Mouse (Mus musculus): ENCODE measurements around the gene Csnk1g2. TPM values are rescaled to one million over a fixed set of nuclear protein-coding genes. Genes with fewer than 3 reads are reported as not detected.

The Csnk1g2 gene
- polyA plus RNA-seq, 1 experiment: 178 TPM

DNA sequence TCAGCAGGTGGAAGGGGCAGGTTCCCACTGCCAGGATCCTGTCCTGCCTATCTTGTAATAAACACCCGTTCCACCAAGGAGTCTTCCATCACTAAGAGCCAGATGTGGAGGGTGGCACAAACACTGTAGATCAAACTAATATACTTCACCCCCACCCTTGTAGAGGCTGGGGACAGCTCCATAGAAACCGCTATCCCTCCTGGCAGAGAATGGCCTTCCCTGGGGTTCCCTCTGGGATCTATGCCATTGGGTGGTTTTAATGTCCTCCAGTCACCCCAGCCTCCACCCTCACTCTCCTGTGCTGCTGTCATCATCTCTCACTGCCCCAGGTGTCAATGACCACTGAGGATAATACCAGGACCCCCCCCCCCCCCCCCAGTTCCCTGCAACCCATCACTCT, 47.9 kb downstream of the Csnk1g2 start:
- no peaks in the 10 kb centered on the region for H3K27me3 ChIP-seq (ENCODE audit: control insufficient read depth, insufficient read depth, insufficient read length)
- no peak overlapping the region for H3K4me2 ChIP-seq (ENCODE audit: low read depth)
- H3K4me3 ChIP-seq: no peak overlapping the region
- H3ac ChIP-seq (ENCODE audit: control insufficient read depth, insufficient read length): no peak overlapping the region
- H3K79me2 ChIP-seq (ENCODE audit: control insufficient read depth, insufficient read depth): peaks cover 40% of the 10 kb centered on the region
- H3K36me3 ChIP-seq (ENCODE audit: control insufficient read depth, insufficient read depth): peaks cover 11% of the 10 kb centered on the region
- no peak for TF ChIP-seq E2F4 (IDR thresholded peaks at IDR 0.05; ENCODE audit: insufficient read depth)
- TF ChIP-seq MYOD1 (IDR thresholded peaks at IDR 0.05; ENCODE audit: control insufficient read depth in 1 of 3, insufficient read length in 2 of 3, low read depth in 2 of 3): no peak
- TF ChIP-seq MAX (IDR thresholded peaks at IDR 0.05; ENCODE audit: low read depth): no peak
- no peak for TF ChIP-seq POLR2AphosphoS2 (IDR thresholded peaks at IDR 0.05; ENCODE audit: insufficient read length, low read depth)
- TF ChIP-seq POLR2A (IDR thresholded peaks at IDR 0.05; ENCODE audit: insufficient read length, low read depth): no peak
- TF ChIP-seq TCF12 (IDR thresholded peaks at IDR 0.05; ENCODE audit: insufficient read depth, poor library complexity, severe bottlenecking): no peak
- no peak for TF ChIP-seq TCF3 (IDR thresholded peaks at IDR 0.05; ENCODE audit: insufficient read length, low read depth)
- no peak for TF ChIP-seq USF1 (IDR thresholded peaks at IDR 0.05; ENCODE audit: low read depth)
- TF ChIP-seq MYOG (IDR thresholded peaks at IDR 0.05; ENCODE audit: control insufficient read depth in 1 of 3, insufficient read depth in 1 of 3, insufficient read length in 2 of 3, low read depth in 2 of 3): no peak
- no peak for TF ChIP-seq REST (IDR thresholded peaks at IDR 0.05; ENCODE audit: insufficient read depth, insufficient read length)

DNA sequence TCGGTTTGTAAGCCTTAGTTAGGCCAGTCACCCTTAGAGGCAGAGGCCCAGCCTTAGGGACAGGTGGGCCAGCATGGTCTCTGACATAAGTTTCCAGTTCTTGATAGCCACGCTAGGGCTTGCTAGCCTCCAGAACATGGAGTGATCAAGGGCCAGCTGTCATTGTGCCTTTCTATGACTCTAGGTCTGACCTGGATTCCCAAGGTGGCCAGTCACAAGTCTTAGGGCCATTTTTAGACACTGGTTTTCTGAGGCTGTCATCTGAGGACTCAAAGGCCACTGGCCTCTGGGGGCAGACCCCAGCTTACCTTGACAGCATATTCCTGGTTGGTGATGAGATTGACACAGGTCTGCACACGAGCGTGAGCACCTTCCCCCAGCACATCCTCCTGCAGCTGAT, 48.6 kb downstream of the Csnk1g2 start:
- Histone ChIP-seq H3K4me2 (ENCODE audit: low read depth) (peak overlapping the region; percentile 78), H3K79me2 (ENCODE audit: control insufficient read depth, insufficient read depth) (peaks cover 41% of the 10 kb centered on the region), H3ac (ENCODE audit: control insufficient read depth, insufficient read length) (no peak overlapping the region), H3K4me3 (no peak overlapping the region), H3K27me3 (ENCODE audit: control insufficient read depth, insufficient read depth, insufficient read length) (no peaks in the 10 kb centered on the region), H3K36me3 (ENCODE audit: control insufficient read depth, insufficient read depth) (peaks cover 11% of the 10 kb centered on the region)
- no peak for TF ChIP-seq POLR2A (IDR thresholded peaks at IDR 0.05; ENCODE audit: insufficient read length, low read depth)
- TF ChIP-seq POLR2AphosphoS2 (IDR thresholded peaks at IDR 0.05; ENCODE audit: insufficient read length, low read depth): no peak
- no peak for TF ChIP-seq TCF3 (IDR thresholded peaks at IDR 0.05; ENCODE audit: insufficient read length, low read depth)
- TF ChIP-seq E2F4 (IDR thresholded peaks at IDR 0.05; ENCODE audit: insufficient read depth): no peak
- no peak for TF ChIP-seq MAX (IDR thresholded peaks at IDR 0.05; ENCODE audit: low read depth)
- no peak for TF ChIP-seq REST (IDR thresholded peaks at IDR 0.05; ENCODE audit: insufficient read depth, insufficient read length)
- no peak for TF ChIP-seq SRF (IDR thresholded peaks at IDR 0.05; ENCODE audit: control insufficient read depth, insufficient read length, low read depth)
- no peak for TF ChIP-seq TCF12 (IDR thresholded peaks at IDR 0.05; ENCODE audit: insufficient read depth, poor library complexity, severe bottlenecking)
- no peak for TF ChIP-seq USF1 (IDR thresholded peaks at IDR 0.05; ENCODE audit: low read depth)
- peak in 1 of 3 experiments; percentile 15 for TF ChIP-seq MYOG (IDR thresholded peaks at IDR 0.05; ENCODE audit: control insufficient read depth in 1 of 3, insufficient read depth in 1 of 3, insufficient read length in 2 of 3, low read depth in 2 of 3)
- TF ChIP-seq MYOD1 (IDR thresholded peaks at IDR 0.05; ENCODE audit: control insufficient read depth in 1 of 3, insufficient read length in 2 of 3, low read depth in 2 of 3): peak in 1 of 3 experiments; percentile 40
- TF ChIP-seq CEBPB (IDR thresholded peaks at IDR 0.05; ENCODE audit: insufficient read depth, poor library complexity, severe bottlenecking): no peak

DNA sequence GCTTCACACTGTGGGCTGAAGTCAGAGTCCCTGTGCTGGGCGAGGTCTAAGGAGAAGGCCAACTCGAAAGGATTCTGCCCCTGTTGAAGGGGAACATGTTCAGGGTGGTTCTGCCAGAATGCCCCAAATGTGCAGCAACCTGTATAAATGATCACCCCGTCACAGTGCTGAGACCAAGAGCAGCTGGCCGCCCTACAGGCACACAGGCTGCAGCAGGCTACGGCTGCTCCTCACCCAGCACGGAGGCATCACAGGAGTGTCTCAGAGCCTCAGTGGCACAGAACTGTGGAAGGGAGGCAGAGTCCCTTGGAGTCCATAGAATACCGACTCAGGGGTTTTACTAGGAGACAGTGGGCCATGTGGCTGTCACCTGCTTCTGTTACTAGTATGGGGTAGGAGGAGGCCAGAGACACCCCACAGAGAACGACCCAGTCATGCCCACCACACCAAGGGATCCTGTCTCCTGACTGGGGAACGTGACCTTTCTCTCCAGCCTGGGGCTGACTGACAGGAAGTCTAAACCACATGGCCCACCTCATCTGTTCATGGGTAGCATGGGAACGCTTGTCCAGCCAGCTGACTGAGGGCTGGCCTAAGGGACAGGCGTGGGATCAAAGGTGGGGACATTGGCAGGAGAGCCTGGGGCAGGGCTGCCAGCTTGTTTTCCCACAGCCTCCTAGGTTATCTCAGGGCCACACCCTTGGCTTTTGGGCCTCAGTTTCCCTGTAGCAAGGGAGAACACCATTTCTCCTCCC, 49.5 kb downstream of the Csnk1g2 start:
- Histone ChIP-seq H3K27me3 (ENCODE audit: control insufficient read depth, insufficient read depth, insufficient read length) (no peaks in the 10 kb centered on the region), H3ac (ENCODE audit: control insufficient read depth, insufficient read length) (no peak overlapping the region), H3K36me3 (ENCODE audit: control insufficient read depth, insufficient read depth) (peaks cover 11% of the 10 kb centered on the region), H3K79me2 (ENCODE audit: control insufficient read depth, insufficient read depth) (peaks cover 41% of the 10 kb centered on the region), H3K4me2 (ENCODE audit: low read depth) (peak overlapping the region; percentile 78), H3K4me3 (no peak overlapping the region)
- peak in 1 of 3 experiments; percentile 81 for TF ChIP-seq MYOG (IDR thresholded peaks at IDR 0.05; ENCODE audit: control insufficient read depth in 1 of 3, insufficient read depth in 1 of 3, insufficient read length in 2 of 3, low read depth in 2 of 3)
- TF ChIP-seq MYOD1 (IDR thresholded peaks at IDR 0.05; ENCODE audit: control insufficient read depth in 1 of 3, insufficient read length in 2 of 3, low read depth in 2 of 3): peak in 1 of 3 experiments; percentile 81
- peak; percentile 26 for TF ChIP-seq POLR2A (IDR thresholded peaks at IDR 0.05; ENCODE audit: insufficient read length, low read depth)
- no peak for TF ChIP-seq POLR2AphosphoS2 (IDR thresholded peaks at IDR 0.05; ENCODE audit: insufficient read length, low read depth)
- no peak for TF ChIP-seq CEBPB (IDR thresholded peaks at IDR 0.05; ENCODE audit: insufficient read depth, poor library complexity, severe bottlenecking)
- TF ChIP-seq TCF12 (IDR thresholded peaks at IDR 0.05; ENCODE audit: insufficient read depth, poor library complexity, severe bottlenecking): no peak
- no peak for TF ChIP-seq SRF (IDR thresholded peaks at IDR 0.05; ENCODE audit: control insufficient read depth, insufficient read length, low read depth)

DNA sequence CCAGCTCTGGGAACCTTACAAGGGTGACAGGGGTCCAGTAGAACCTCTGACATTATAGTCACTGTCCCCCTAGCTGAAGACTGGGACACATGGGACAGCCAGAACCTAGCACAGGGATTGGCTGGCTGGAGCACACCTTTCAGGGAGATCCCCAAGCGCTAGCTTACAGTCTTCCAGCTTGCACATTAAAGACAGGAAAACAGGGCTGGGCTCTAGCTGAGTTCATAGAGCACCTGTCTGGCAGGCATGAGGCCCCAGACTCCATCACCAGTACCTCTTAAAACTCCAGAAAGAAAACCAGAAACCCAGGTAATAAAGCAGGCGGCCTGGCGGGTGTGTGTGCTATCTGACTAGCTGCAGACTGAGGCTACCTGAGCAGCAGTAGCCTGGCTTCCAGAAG, 51.1 kb downstream of the Csnk1g2 start:
- H3K36me3 ChIP-seq (ENCODE audit: control insufficient read depth, insufficient read depth): peaks cover 11% of the 10 kb centered on the region

DNA sequence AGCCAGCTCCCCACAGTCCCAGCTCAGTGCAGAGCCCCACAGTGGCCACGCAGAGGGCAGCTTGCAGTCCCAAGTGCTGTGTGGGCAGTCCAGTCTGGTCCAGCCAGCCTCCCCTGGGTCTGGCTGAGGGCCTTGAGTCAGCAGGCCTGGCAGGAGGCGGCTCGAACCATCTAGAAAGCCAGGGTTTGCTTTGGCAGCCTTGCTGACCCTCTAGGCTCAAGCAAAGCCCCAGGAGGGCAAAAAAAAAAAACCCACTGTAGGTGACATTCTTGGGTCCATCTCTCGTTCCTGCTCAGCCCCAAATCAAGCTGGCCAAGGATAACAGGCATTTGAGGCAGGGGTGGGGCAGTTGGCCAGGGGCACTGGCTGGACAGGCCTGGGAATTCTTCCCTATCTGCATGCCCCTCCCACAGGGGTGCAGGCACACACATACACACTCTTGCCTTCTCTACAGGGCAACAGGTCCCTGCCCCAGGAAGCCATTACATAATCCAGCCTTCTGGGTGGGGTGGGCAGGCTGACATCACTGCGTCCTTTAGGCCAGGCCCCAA, 51.6 kb downstream of the Csnk1g2 start:
- no peak for TF ChIP-seq CEBPB (IDR thresholded peaks at IDR 0.05; ENCODE audit: insufficient read depth, poor library complexity, severe bottlenecking)
- TF ChIP-seq REST (IDR thresholded peaks at IDR 0.05; ENCODE audit: insufficient read depth, insufficient read length): no peak
- TF ChIP-seq TCF3 (IDR thresholded peaks at IDR 0.05; ENCODE audit: insufficient read length, low read depth): no peak
- TF ChIP-seq SRF (IDR thresholded peaks at IDR 0.05; ENCODE audit: control insufficient read depth, insufficient read length, low read depth): no peak
- TF ChIP-seq E2F4 (IDR thresholded peaks at IDR 0.05; ENCODE audit: insufficient read depth): no peak
- TF ChIP-seq POLR2A (IDR thresholded peaks at IDR 0.05; ENCODE audit: insufficient read length, low read depth): no peak
- TF ChIP-seq MYOG (IDR thresholded peaks at IDR 0.05; ENCODE audit: control insufficient read depth in 1 of 3, insufficient read depth in 1 of 3, insufficient read length in 2 of 3, low read depth in 2 of 3): peak in 1 of 3 experiments; percentile 12
- no peak for TF ChIP-seq MYOD1 (IDR thresholded peaks at IDR 0.05; ENCODE audit: control insufficient read depth in 1 of 3, insufficient read length in 2 of 3, low read depth in 2 of 3)
- peak; percentile 19 for TF ChIP-seq POLR2AphosphoS2 (IDR thresholded peaks at IDR 0.05; ENCODE audit: insufficient read length, low read depth)
- no peak for TF ChIP-seq MAX (IDR thresholded peaks at IDR 0.05; ENCODE audit: low read depth)
- TF ChIP-seq TCF12 (IDR thresholded peaks at IDR 0.05; ENCODE audit: insufficient read depth, poor library complexity, severe bottlenecking): no peak
- no peak for TF ChIP-seq USF1 (IDR thresholded peaks at IDR 0.05; ENCODE audit: low read depth)
- Histone ChIP-seq H3K4me2 (ENCODE audit: low read depth) (peak overlapping the region; percentile 78), H3K79me2 (ENCODE audit: control insufficient read depth, insufficient read depth) (peaks cover 41% of the 10 kb centered on the region), H3K27me3 (ENCODE audit: control insufficient read depth, insufficient read depth, insufficient read length) (no peaks in the 10 kb centered on the region), H3K4me3 (peak overlapping the region; percentile 62), H3ac (ENCODE audit: control insufficient read depth, insufficient read length) (peak overlapping the region; percentile 50), H3K36me3 (ENCODE audit: control insufficient read depth, insufficient read depth) (peaks cover 11% of the 10 kb centered on the region)

More for the DNA sequence above, 51.1 kb downstream of the Csnk1g2 start:
- Histone ChIP-seq H3K27me3 (ENCODE audit: control insufficient read depth, insufficient read depth, insufficient read length) (no peaks in the 10 kb centered on the region), H3K4me2 (ENCODE audit: low read depth) (peak overlapping the region; percentile 78), H3ac (ENCODE audit: control insufficient read depth, insufficient read length) (peak overlapping the region; percentile 50), H3K4me3 (peak overlapping the region; percentile 62), H3K79me2 (ENCODE audit: control insufficient read depth, insufficient read depth) (peaks cover 41% of the 10 kb centered on the region)
- TF ChIP-seq MAX (IDR thresholded peaks at IDR 0.05; ENCODE audit: low read depth): no peak

All from myocyte (in vitro differentiated cells).